Mouse (Mus musculus): ENCODE data around the gene Rbfox2.
"Not testable (repeated sequence)": the region's sequence is repeated elsewhere in the genome, so short reads cannot be mapped to it uniquely, and the experiment has no call there.

The Rbfox2 gene

GRCm38 (mm10) chr15:77091394-77091793, 215.4 kb downstream of the Rbfox2 start:
- no peak for DNase-seq

- no peak for DNase-seq
Observed at GRCm38 (mm10) chr15:77090531-77090930, 216.3 kb downstream of the Rbfox2 start.

DNA sequence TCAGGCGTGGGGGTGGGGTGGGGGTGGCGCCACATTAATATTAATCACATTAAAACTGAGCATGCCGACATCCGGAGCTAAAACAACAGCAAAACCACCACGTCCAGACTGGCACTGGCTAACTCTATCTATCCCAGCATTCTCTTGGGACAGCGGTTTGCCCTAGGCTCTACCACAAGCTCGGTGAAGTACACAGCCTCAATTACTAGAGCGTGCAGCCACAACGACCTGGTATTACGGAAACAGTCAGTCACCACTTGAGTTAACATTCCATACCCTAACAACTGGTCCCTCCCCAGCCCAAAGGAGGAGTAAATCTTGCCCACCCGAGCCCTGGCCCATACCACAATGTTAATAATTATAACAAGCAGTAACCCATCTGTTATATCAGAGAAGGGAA, 217.6 kb downstream of the Rbfox2 start:
- no peak for DNase-seq

DNA sequence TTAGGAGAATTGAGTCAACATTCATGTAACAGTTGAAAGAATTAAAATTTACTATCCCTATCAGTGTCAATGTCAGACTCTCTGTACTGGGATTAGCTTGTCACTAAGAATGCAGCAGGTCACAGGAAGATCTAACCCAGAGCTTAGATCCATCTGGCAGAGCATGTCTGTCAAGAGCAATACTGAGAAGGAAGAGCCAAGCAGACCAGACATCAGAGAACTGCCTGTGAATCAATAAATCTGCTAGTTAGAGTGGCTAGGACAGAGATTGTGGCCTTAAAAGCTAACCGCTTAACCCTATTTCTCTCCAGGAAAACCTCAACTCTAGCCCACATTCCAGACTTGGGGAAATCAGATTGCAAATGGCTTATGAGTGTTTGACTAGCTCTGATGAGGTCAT, 220.3 kb downstream of the Rbfox2 start:
- DNase-seq: no peak

DNA sequence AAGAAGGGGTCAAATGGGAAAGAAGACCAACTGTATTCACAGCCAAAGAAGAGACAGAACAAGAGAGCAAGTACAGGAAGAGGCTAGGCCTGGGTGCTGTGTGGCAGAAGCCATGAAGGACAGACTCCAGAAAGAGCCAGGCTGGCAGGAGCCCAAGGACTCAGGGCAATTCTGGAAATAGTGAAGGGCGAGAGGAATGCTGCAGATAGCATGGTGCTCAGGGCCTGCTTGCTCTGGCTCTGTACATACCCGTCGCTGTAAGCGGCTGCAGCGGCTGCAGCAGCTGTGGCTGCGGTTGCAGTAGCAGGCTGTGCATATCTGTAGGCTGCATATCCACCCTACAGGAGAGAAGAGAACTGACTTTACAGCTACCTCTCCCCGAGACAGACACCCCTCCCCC, 221.0 kb downstream of the Rbfox2 start:
- peak; percentile 95 for DNase-seq

GRCm38 (mm10) chr15:77081454-77081853, 225.3 kb downstream of the Rbfox2 start:
- DNase-seq: no peak

GRCm38 (mm10) chr15:77080684-77081254, 226.0 kb downstream of the Rbfox2 start:
- peak; percentile 93 for DNase-seq

GRCm38 (mm10) chr15:77079890-77080361, 226.9 kb downstream of the Rbfox2 start:
- peak; percentile 98 for DNase-seq

DNA sequence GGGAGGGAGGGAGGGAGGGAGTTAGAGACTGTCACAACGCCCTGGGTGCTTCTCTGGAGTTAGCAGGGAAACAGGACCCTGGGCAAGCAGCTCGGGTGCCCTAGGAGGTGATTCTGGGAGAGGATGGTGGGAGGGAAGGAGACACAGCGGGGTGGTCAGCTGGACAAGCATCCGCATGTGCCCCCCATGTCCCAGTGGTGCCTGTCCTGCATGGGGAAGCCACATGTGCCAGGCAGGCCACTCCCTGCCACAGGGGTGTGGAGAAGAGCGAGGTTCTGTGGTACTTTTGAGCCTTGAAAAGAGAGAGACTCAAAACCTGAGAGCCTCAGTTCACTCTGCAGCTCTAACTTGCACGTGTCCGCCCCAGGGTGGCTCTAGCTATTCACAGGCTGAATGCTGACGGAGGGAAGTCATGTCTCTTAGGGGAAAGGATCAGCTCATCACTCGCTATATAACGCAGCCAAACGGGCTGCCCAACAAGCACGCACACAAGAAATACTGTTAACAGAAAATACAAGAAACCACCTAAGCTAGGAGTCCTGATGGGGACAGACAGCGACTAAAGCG, 227.5 kb downstream of the Rbfox2 start:
- peak; percentile 93 for DNase-seq

GRCm38 (mm10) chr15:77078786-77079185, 228.0 kb downstream of the Rbfox2 start:
- DNase-seq: no peak

GRCm38 (mm10) chr15:77077906-77078305, 228.9 kb downstream of the Rbfox2 start:
- no peak for DNase-seq

- peak; percentile 93 for DNase-seq
Observed at GRCm38 (mm10) chr15:77076523-77076922, 230.3 kb downstream of the Rbfox2 start.

DNA sequence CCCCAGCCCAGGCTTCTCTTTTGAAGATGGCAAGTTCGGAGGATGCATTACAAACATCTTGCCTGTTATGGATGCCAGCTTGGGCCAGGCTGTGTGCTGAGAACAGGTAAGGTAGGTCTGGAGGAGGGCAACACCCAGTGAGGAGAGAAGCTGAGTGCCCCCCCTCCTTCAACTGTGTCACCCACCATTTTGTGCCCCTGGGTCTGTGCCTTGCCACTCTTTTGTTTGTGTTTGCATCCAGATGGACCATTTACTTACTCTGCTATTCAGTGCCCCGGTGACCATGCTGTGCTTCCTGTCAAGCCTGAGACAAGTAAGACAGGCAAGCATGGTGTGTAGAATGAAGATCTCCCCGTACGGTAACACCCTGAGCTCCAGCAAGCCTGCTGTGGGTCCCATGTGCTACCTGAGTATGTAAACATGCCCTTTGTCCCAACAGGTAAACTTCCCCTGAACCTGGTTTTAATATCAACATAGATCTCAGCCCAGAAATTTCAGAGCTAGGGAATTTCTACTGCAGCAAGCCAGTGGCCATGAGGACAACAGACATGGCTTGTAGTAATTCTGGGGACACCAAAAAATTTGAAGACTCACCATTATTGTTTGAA, 234.1 kb downstream of the Rbfox2 start:
- DNase-seq: no peak

GRCm38 (mm10) chr15:77071501-77071900, 235.3 kb downstream of the Rbfox2 start:
- DNase-seq: no peak

DNA sequence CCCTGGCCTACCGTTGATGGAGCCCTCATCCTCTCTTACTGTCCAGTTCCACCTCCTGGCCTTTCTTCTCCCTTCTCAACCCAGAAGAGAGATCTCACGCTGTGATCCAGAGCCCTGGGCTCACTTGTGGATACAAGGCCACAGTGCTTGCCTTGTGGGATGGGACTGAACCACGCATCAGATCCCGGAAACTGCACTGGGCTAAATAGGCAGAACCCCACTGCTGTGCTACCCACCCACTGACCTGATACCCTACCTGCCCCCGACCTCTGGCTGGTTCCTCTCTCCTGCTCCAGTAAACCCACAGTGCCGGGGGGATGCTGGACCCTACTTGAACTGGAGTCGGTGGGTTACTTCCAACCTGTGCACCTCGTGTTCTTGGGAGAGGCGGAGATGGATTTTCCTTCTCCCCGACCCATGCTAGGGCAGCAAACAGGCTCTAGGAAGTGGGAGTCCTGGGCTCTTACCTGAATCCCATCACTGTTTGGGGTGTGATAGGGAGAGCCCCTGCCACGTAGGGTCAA, 236.0 kb downstream of the Rbfox2 start:
- peak; percentile 93 for DNase-seq

GRCm38 (mm10) chr15:77069019-77069418, 237.8 kb downstream of the Rbfox2 start:
- no peak for DNase-seq

- DNase-seq: peak; percentile 93
Observed at GRCm38 (mm10) chr15:77068439-77068861, 238.4 kb downstream of the Rbfox2 start.

DNA sequence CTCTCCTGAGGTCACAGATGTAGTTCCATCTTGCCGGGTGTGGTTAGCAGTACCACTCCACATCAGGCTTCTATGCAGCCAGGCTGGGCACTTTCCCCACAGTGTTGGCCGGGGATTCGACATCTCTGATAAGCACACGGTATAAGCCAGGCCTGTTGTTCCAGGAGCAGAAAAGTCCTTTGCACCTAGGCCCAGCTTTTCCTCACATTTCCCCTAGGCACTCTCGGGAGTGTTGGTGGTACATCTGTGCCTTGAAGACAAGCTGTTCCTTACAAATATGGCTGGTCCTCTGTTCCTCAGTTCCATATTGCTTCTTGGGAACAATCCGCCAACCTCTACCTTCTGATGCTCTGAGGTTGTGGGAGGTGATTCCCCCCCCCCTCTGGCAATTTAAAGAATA, 240.6 kb downstream of the Rbfox2 start:
- DNase-seq: no peak

GRCm38 (mm10) chr15:77065259-77065852, 241.4 kb downstream of the Rbfox2 start:
- DNase-seq: no peak

GRCm38 (mm10) chr15:77062746-77063145, 244.1 kb downstream of the Rbfox2 start:
- no peak for DNase-seq

- DNase-seq: not testable (repeated sequence)
Observed at GRCm38 (mm10) chr15:77059416-77059815, 247.4 kb downstream of the Rbfox2 start.

DNA sequence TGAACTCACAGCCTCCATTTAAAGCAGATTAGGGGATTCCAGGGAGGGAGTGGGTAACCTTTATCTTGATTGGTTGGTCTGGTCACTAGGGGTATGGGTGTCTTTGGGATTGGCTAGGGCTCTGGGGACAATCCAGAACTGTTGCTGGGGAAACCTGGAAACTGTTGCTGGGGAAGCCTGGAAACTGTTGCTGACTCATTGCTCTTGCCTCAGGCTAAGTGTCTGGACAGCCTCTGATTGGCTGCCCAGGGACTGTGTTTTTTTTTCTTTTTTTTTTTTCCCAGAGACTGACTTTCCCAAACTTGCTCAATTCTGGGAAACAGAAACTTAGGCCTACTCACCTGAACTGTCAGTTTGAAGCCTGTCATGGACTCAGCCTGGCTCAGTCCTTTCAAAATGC, 248.2 kb downstream of the Rbfox2 start:
- no peak for DNase-seq

GRCm38 (mm10) chr15:77056791-77057051, 250.1 kb downstream of the Rbfox2 start:
- DNase-seq: no peak
